Mouse (Mus musculus) subcutaneous adipose tissue, adult 2 months (tissue): Measurements from ENCODE around the gene Snf8. TPM values are rescaled to one million over a fixed set of nuclear protein-coding genes. Genes with fewer than 3 reads are reported as not detected.

Experiments used
- polyA plus RNA-seq: library from polyadenylated mRNA; depleted of rRNA; stranded (reverse); fragments of >200 nt; gene quantifications from 2 replicates; pipeline ENCODE4 v1.2.3, GENCODE M21; 2012; ENCODE audit warnings: low replicate concordance; rRNA removed

Snf8 gene
- 30.6 and 31.2 TPM in 2 replicates for polyA plus RNA-seq

GRCm38 (mm10) chr11:96034596-96035052 lies at the start of gene Snf8:
Gene Snf8 (plus strand): TSS chr11:96034885.

GRCm38 (mm10) chr11:96005403-96006271 lies 29.0 kb upstream of the Snf8 start, which contains the start of gene Igf2bp1:
Gene Igf2bp1 (minus strand): TSS chr11:96005940.

GRCm38 (mm10) chr11:96065215-96065911 lies 30.7 kb downstream of the Snf8 start, which contains the start of gene Ube2z:
Gene Ube2z (minus strand): TSS chr11:96065388.

GRCm38 (mm10) chr11:96075509-96076220 lies 41.0 kb downstream of the Snf8 start, which contains the start of gene Atp5g1:
Gene Atp5g1 (minus strand): TSS chr11:96075670.

Other genes starting within 250 kb of the Snf8 start
- gene Phospho1, start 210.4 kb upstream of the Snf8 start, polyA plus RNA-seq: 49.0 and 117 TPM in 2 replicates
- 11.0 and 28.3 TPM in 2 replicates for gene Gngt2, start 197.7 kb upstream of the Snf8 start, polyA plus RNA-seq
- gene Abi3, start 192.4 kb upstream of the Snf8 start, polyA plus RNA-seq: 36.0 and 38.5 TPM in 2 replicates
- gene B4galnt2, start 120.0 kb upstream of the Snf8 start, polyA plus RNA-seq: not detected in 2 replicates
- gene Igf2bp1, start 28.9 kb upstream of the Snf8 start, polyA plus RNA-seq: 0.01 and 0.04 TPM in 2 replicates
- not detected in 2 replicates for gene Gip, start 10.3 kb upstream of the Snf8 start, polyA plus RNA-seq
- 31.5 and 60.9 TPM in 2 replicates for gene Ube2z, start 30.5 kb downstream of the Snf8 start, polyA plus RNA-seq
- gene Atp5g1, start 40.8 kb downstream of the Snf8 start, polyA plus RNA-seq: 207 and 461 TPM in 2 replicates
- gene Calcoco2, start 77.1 kb downstream of the Snf8 start, polyA plus RNA-seq: not detected in 2 replicates
- 0.05 TPM in 1 of 2 replicates, not detected in the other for gene Ttll6, start 98.9 kb downstream of the Snf8 start, polyA plus RNA-seq
- not detected in 2 replicates for gene Hoxb13, start 159.4 kb downstream of the Snf8 start, polyA plus RNA-seq
- 1.8 and 3.8 TPM in 2 replicates for gene Hoxb9, start 236.6 kb downstream of the Snf8 start, polyA plus RNA-seq
- gene Hoxb8, start 247.0 kb downstream of the Snf8 start, polyA plus RNA-seq: 4.3 and 44.7 TPM in 2 replicates